Mouse (Mus musculus) neural tube, embryonic 11.5 days (tissue): ENCODE data around the gene Sox10. TPM values are rescaled to one million over a fixed set of nuclear protein-coding genes. Genes with fewer than 3 reads are reported as not detected.

Experiments used
- ATAC-seq: fragments of 200-750 bp; cut with Nextera tagmentation; 2 replicates; pipeline ENCODE4 v1.8.0; 2017; ENCODE audit warnings: moderate number of reproducible peaks, mild to moderate bottlenecking, moderate TSS enrichment, moderate library complexity; ENCODE audit not compliant: insufficient read depth, low FRiP score, low TSS enrichment
- DNase-seq: peaks from one replicate; pipeline ENCODE4 v3.0.0-alpha.2; 2015; ENCODE audit warnings: low spot score
- H3K27ac ChIP-seq: fragments of 300-500 bp; sonication (generic); 2 replicates; pipeline ENCODE4 v1.5.1; 2014; ENCODE audit warnings: low read depth, mild to moderate bottlenecking, low read length
- H3K27me3 ChIP-seq: fragments of 300-500 bp; sonication (generic); 2 replicates; pipeline ENCODE4 v1.6.1; 2014; ENCODE audit warnings: mild to moderate bottlenecking, low read length, mixed read lengths; ENCODE audit not compliant: control insufficient read depth, insufficient read depth
- H3K36me3 ChIP-seq: fragments of 300-500 bp; sonication (generic); 2 replicates; pipeline ENCODE4 v1.6.1; 2014; ENCODE audit warnings: mild to moderate bottlenecking, low read length, moderate library complexity, mixed read lengths; ENCODE audit not compliant: control insufficient read depth, insufficient read depth
- H3K4me1 ChIP-seq: fragments of 300-500 bp; sonication (generic); 2 replicates; pipeline ENCODE4 v1.6.1; 2014; ENCODE audit warnings: low read length, mixed read lengths; ENCODE audit not compliant: control insufficient read depth, insufficient read depth
- H3K4me2 ChIP-seq: fragments of 300-500 bp; sonication (generic); 2 replicates; pipeline ENCODE4 v1.6.1; 2014; ENCODE audit warnings: low read depth, mild to moderate bottlenecking, moderate library complexity
- H3K4me3 ChIP-seq: fragments of 300-500 bp; sonication (generic); 2 replicates; pipeline ENCODE4 v1.5.1; 2014; ENCODE audit warnings: low read depth, low read length
- H3K9ac ChIP-seq: fragments of 300-500 bp; sonication (generic); 2 replicates; pipeline ENCODE4 v1.6.1; 2014; ENCODE audit warnings: mild to moderate bottlenecking, low read length
- H3K9me3 ChIP-seq: fragments of 300-500 bp; sonication (generic); 2 replicates; pipeline ENCODE4 v1.6.1; 2016; ENCODE audit warnings: low read length; ENCODE audit not compliant: control insufficient read depth
- WGBS: fragments of 180-500 bp; shearing (Covaris S2); extraction: QIAGEN DNeasy Blood & Tissue Kit; methylation state at CpG from one replicate; pipeline ENCODE4 v1.1.7; 2014; 5-methylcytosine and 5-hydroxymethylcytosine counted together
- polyA plus RNA-seq: library from polyadenylated mRNA; unstranded; fragments of >200 nt; fragmentation: Nextera tagmentation; extraction: Ambion mirVana; gene quantifications from 2 replicates; pipeline ENCODE4 v1.2.1, GENCODE M21; 2014

Gene Sox10
- polyA plus RNA-seq, 1 experiment from 2014 or later: 32.9 TPM

- ATAC-seq: 0 out of 2 replicates have a peak, but pooled peaks have one; percentile 32
- Histone ChIP-seq H3K27ac (no peak overlapping the region), H3K9ac (no peak overlapping the region), H3K4me3 (no peak overlapping the region), H3K4me2 (no peak overlapping the region), H3K9me3 (no peaks in the 10 kb centered on the region), H3K27me3 (no peaks in the 10 kb centered on the region), H3K4me1 (peaks cover 5% of the 10 kb centered on the region; the same call in 1 of the 2 replicates), H3K36me3 (peaks cover 20% of the 10 kb centered on the region)
- WGBS: 56% methylated on average over 7 of the region's 7 CpGs
- DNase-seq: peak; percentile 87
Measured at GRCm38 (mm10) chr15:79148533-79148932, 16.5 kb downstream of the Sox10 start.

- Histone ChIP-seq H3K9me3 (no peaks in the 10 kb centered on the region), H3K27ac (no peak overlapping the region), H3K27me3 (no peaks in the 10 kb centered on the region), H3K4me2 (no peak overlapping the region), H3K4me1 (peaks cover 9% of the 10 kb centered on the region), H3K4me3 (no peak overlapping the region), H3K9ac (no peak overlapping the region), H3K36me3 (peaks cover 20% of the 10 kb centered on the region)
- ATAC-seq: no peak
- DNase-seq: no peak
- 94% methylated on average over 7 of the region's 7 CpGs for WGBS
Measured at GRCm38 (mm10) chr15:79145522-79145921, 19.5 kb downstream of the Sox10 start.

- Histone ChIP-seq H3K27ac (no peak overlapping the region), H3K9me3 (no peaks in the 10 kb centered on the region), H3K4me2 (no peak overlapping the region), H3K27me3 (no peaks in the 10 kb centered on the region), H3K4me1 (peaks cover 11% of the 10 kb centered on the region), H3K4me3 (no peak overlapping the region), H3K9ac (no peak overlapping the region), H3K36me3 (peaks cover 18% of the 10 kb centered on the region)
- ATAC-seq (no peak), DNase-seq (no peak)
- 91% methylated on average over 8 of the region's 8 CpGs for WGBS
Measured at GRCm38 (mm10) chr15:79144021-79144420, 21.0 kb downstream of the Sox10 start.

GRCm38 (mm10) chr15:79143316-79143715 is 21.7 kb downstream of the Sox10 start:
- Histone ChIP-seq H3K9me3 (no peaks in the 10 kb centered on the region), H3K27me3 (no peaks in the 10 kb centered on the region), H3K9ac (no peak overlapping the region), H3K27ac (no peak overlapping the region), H3K4me2 (no peak overlapping the region), H3K4me1 (peaks cover 11% of the 10 kb centered on the region), H3K4me3 (no peak overlapping the region), H3K36me3 (peaks cover 18% of the 10 kb centered on the region)
- DNase-seq (no peak), ATAC-seq (no peak)
- 83% methylated on average over 12 of the region's 12 CpGs for WGBS

- no peak for DNase-seq
- peaks cover 11% of the 10 kb centered on the region for H3K4me1 ChIP-seq
- H3K27ac ChIP-seq: no peak overlapping the region
- H3K4me3 ChIP-seq: peak overlapping the region; percentile 82
- ATAC-seq: no peak
- peak overlapping the region; percentile 74 for H3K9ac ChIP-seq
- H3K27me3 ChIP-seq: no peaks in the 10 kb centered on the region
- H3K4me2 ChIP-seq: peak overlapping the region; percentile 95
- whole genome bisulfite sequencing: 2% methylated on average over 7 of the region's 7 CpGs
- peaks cover 7% of the 10 kb centered on the region; the same call in 1 of the 2 replicates for H3K36me3 ChIP-seq
- no peaks in the 10 kb centered on the region for H3K9me3 ChIP-seq
Measured at GRCm38 (mm10) chr15:79141566-79141917, 23.5 kb downstream of the Sox10 start.

- Histone ChIP-seq H3K27ac (no peak within 1 kb of the TSS), H3K9ac (peak within 1 kb of the TSS; percentile 74), H3K36me3 (peaks cover 7% of the 10 kb centered on the region; the same call in 1 of the 2 replicates), H3K4me3 (peak within 1 kb of the TSS; percentile 82), H3K4me2 (peak within 1 kb of the TSS; percentile 95), H3K27me3 (no peaks in the 10 kb centered on the region), H3K4me1 (peaks cover 11% of the 10 kb centered on the region), H3K9me3 (no peaks in the 10 kb centered on the region)
- ATAC-seq (peak; percentile 74), DNase-seq (peak; percentile 97)
- under 1% methylated on average over 57 of the region's 57 CpGs for WGBS
Measured at GRCm38 (mm10) chr15:79140866-79141565, 24.0 kb downstream of the Sox10 start, which contains the start of the genes Polr2f and 1700088E04Rik. Gene Polr2f, plus strand, starts transcription at chr15:79141009. Gene 1700088E04Rik, minus strand, starts transcription at chr15:79141253.

- no peak for ATAC-seq
- H3K9me3 ChIP-seq: no peaks in the 10 kb centered on the region
- no peak overlapping the region for H3K4me2 ChIP-seq
- H3K27ac ChIP-seq: no peak overlapping the region
- 0 out of 2 replicates have a peak, but pooled peaks cover 2% of the 10 kb centered on the region for H3K36me3 ChIP-seq
- H3K4me3 ChIP-seq: no peak overlapping the region
- H3K27me3 ChIP-seq: no peaks in the 10 kb centered on the region
- no peak for DNase-seq
- WGBS: 60% methylated on average over 10 of the region's 10 CpGs
- peaks cover 11% of the 10 kb centered on the region for H3K4me1 ChIP-seq
- no peak overlapping the region for H3K9ac ChIP-seq
Measured at GRCm38 (mm10) chr15:79139640-79140039, 25.4 kb downstream of the Sox10 start.

- Histone ChIP-seq H3K36me3 (no peaks in the 10 kb centered on the region), H3K4me1 (peaks cover 4% of the 10 kb centered on the region), H3K4me2 (no peak overlapping the region), H3K9me3 (no peaks in the 10 kb centered on the region), H3K27ac (no peak overlapping the region), H3K9ac (no peak overlapping the region), H3K27me3 (no peaks in the 10 kb centered on the region), H3K4me3 (no peak overlapping the region)
- DNase-seq: no peak
- no peak for ATAC-seq
- 65% methylated on average over 11 of the region's 11 CpGs for WGBS
Measured at GRCm38 (mm10) chr15:79135783-79136575, 29.1 kb downstream of the Sox10 start.
